ENCODE assay signal across 12 mouse cellular contexts in genomic region chr13:112204813-112205212, GRCm38 (mm10).
A peak's percentile ranks its signal among the peaks of the same experiment; 100 is the strongest.
DNase-seq lines count a peak whose midpoint lies in the region; ATAC-seq lines count a peak whose summit lies in the region.
"Had no signal": no experiment of that assay in that cellular context is flagged by ENCODE, and none has a peak within 500 bp of the region (broad histone marks: within the 10 kb centered on the region; RNA-seq: fewer than 3 reads in every experiment).

No protein-coding gene starts in this region.

- H3K4me3 ChIP-seq in embryonic facial prominence, embryonic 11.5 days (ENCODE audit: low read depth, low read length): no peak overlapping the region
- H3K4me3 ChIP-seq in embryonic facial prominence, embryonic 10.5 days: no peak overlapping the region
- no peak overlapping the region for H3K4me3 ChIP-seq in forebrain, embryonic 16.5 days (replicated peaks; ENCODE audit: low read length)
- no peak overlapping the region for H3K4me3 ChIP-seq in midbrain, embryonic 16.5 days (ENCODE audit: low read depth, low read length)
- H3K4me3 ChIP-seq: erythroblast, embryonic 14.5 days; heart, embryonic 13.5 days had no signal

- H3K9me3 ChIP-seq in embryonic facial prominence, embryonic 11.5 days (replicated peaks; ENCODE audit: control insufficient read depth, low read length): no peaks in the 10 kb centered on the region
- no peaks in the 10 kb centered on the region for H3K9me3 ChIP-seq in embryonic facial prominence, embryonic 10.5 days
- no peaks in the 10 kb centered on the region for H3K9me3 ChIP-seq in forebrain, embryonic 16.5 days (ENCODE audit: control insufficient read depth, low read length)
- H3K9me3 ChIP-seq in midbrain, embryonic 16.5 days (replicated peaks; ENCODE audit: control insufficient read depth, low read length, poor library complexity, severe bottlenecking): no peaks in the 10 kb centered on the region
- H3K9me3 ChIP-seq: heart, embryonic 13.5 days had no signal

- H3K4me1 ChIP-seq in embryonic facial prominence, embryonic 11.5 days (ENCODE audit: control insufficient read depth, insufficient read depth, low read length): no peaks in the 10 kb centered on the region
- H3K4me1 ChIP-seq in embryonic facial prominence, embryonic 10.5 days: peaks cover 11% of the 10 kb centered on the region
- H3K4me1 ChIP-seq in forebrain, embryonic 16.5 days (replicated peaks; ENCODE audit: control insufficient read depth, insufficient read depth, low read length): no peaks in the 10 kb centered on the region
- H3K4me1 ChIP-seq in midbrain, embryonic 16.5 days (ENCODE audit: control insufficient read depth, insufficient read depth, low read length): peaks cover 4% of the 10 kb centered on the region

- no peaks in the 10 kb centered on the region for H3K27me3 ChIP-seq in embryonic facial prominence, embryonic 11.5 days (ENCODE audit: control insufficient read depth, insufficient read depth, low read length)
- peaks cover 6% of the 10 kb centered on the region; the same call in 1 of the 2 replicates for H3K27me3 ChIP-seq in embryonic facial prominence, embryonic 10.5 days (replicated peaks; ENCODE audit: low read depth, poor library complexity, severe bottlenecking)
- no peaks in the 10 kb centered on the region for H3K27me3 ChIP-seq in forebrain, embryonic 16.5 days (replicated peaks; ENCODE audit: control insufficient read depth, insufficient read depth, low read length)
- no peaks in the 10 kb centered on the region for H3K27me3 ChIP-seq in midbrain, embryonic 16.5 days (ENCODE audit: control insufficient read depth, insufficient read depth, low read depth, low read length)
- H3K27me3 ChIP-seq: heart, embryonic 13.5 days had no signal

- no peak overlapping the region for H3K4me2 ChIP-seq in embryonic facial prominence, embryonic 11.5 days (ENCODE audit: low read depth, low read length)
- no peak overlapping the region for H3K4me2 ChIP-seq in forebrain, embryonic 16.5 days (ENCODE audit: low read length)
- no peak overlapping the region for H3K4me2 ChIP-seq in midbrain, embryonic 16.5 days (ENCODE audit: low read length)
- H3K4me2 ChIP-seq: heart, embryonic 13.5 days had no signal

- H3K9ac ChIP-seq in embryonic facial prominence, embryonic 11.5 days (replicated peaks; ENCODE audit: low read length): no peak overlapping the region
- no peak overlapping the region for H3K9ac ChIP-seq in forebrain, embryonic 16.5 days (replicated peaks; ENCODE audit: low read depth, low read length)
- no peak overlapping the region for H3K9ac ChIP-seq in midbrain, embryonic 16.5 days (ENCODE audit: low read depth, low read length)
- H3K9ac ChIP-seq: heart, embryonic 13.5 days had no signal

- H3K27ac ChIP-seq in embryonic facial prominence, embryonic 11.5 days (replicated peaks; ENCODE audit: low read depth, low read length): no peak overlapping the region
- no peak overlapping the region for H3K27ac ChIP-seq in embryonic facial prominence, embryonic 10.5 days (replicated peaks)
- H3K27ac ChIP-seq in forebrain, embryonic 16.5 days (ENCODE audit: low read length): no peak overlapping the region
- no peak overlapping the region for H3K27ac ChIP-seq in midbrain, embryonic 16.5 days (ENCODE audit: low read length)
- H3K27ac ChIP-seq: heart, embryonic 13.5 days; stomach, postnatal 0 days had no signal

- WGBS in embryonic facial prominence, embryonic 11.5 days: 62% methylated on average over 5 of the region's 5 CpGs
- WGBS in embryonic facial prominence, embryonic 10.5 days: 75% methylated on average over 5 of the region's 5 CpGs
- WGBS in forebrain, embryonic 16.5 days: 60% methylated on average over 5 of the region's 5 CpGs
- WGBS in midbrain, embryonic 16.5 days: 37% methylated on average over 5 of the region's 5 CpGs

- DNase-seq in embryonic facial prominence, embryonic 11.5 days (ENCODE audit: low spot score): peak; percentile 57
- DNase-seq in embryonic facial prominence, embryonic 10.5 days (ENCODE audit: low spot score): no peak
- DNase-seq in MN1 (ENCODE audit: low spot score): peak; percentile 26
- no peak for DNase-seq in kidney, postnatal 25 days
- DNase-seq: cerebellum, postnatal 25 days had no signal

- ATAC-seq in embryonic facial prominence, embryonic 11.5 days (replicated peaks; ENCODE audit: insufficient number of reproducible peaks, low FRiP score, low TSS enrichment, low read depth): 0 out of 2 replicates have a peak, but pooled peaks have one; percentile 34
- peak; percentile 85 for ATAC-seq in forebrain, embryonic 16.5 days
- peak; percentile 84 for ATAC-seq in midbrain, embryonic 16.5 days
- ATAC-seq in cerebellum, adult (ENCODE audit: insufficient number of reproducible peaks, low FRiP score, low TSS enrichment): no peak
- ATAC-seq in megakaryocyte, adult 5-6 weeks (ENCODE audit: poor library complexity, severe bottlenecking): no peak

- no peaks in the 10 kb centered on the region for H3K36me3 ChIP-seq in embryonic facial prominence, embryonic 11.5 days (replicated peaks; ENCODE audit: control insufficient read depth, insufficient read depth, low read depth, low read length)
- H3K36me3 ChIP-seq in embryonic facial prominence, embryonic 10.5 days (replicated peaks): no peaks in the 10 kb centered on the region
- no peaks in the 10 kb centered on the region for H3K36me3 ChIP-seq in forebrain, embryonic 16.5 days (ENCODE audit: control insufficient read depth, insufficient read depth)
- no peaks in the 10 kb centered on the region for H3K36me3 ChIP-seq in midbrain, embryonic 16.5 days (ENCODE audit: control insufficient read depth, insufficient read depth, low read length)
- H3K36me3 ChIP-seq: heart, embryonic 13.5 days had no signal

Comparison
In these comparisons a context has a peak if more than half of its experiments do, and no peak if none do; other contexts are left out.
1. DNase-seq: peak in embryonic facial prominence, embryonic 11.5 days (single experiment) and MN1 (single experiment); none in embryonic facial prominence, embryonic 10.5 days (single experiment) and kidney, postnatal 25 days (0 of 2).
2. ATAC-seq: peak in embryonic facial prominence, embryonic 11.5 days (single experiment), forebrain, embryonic 16.5 days (single experiment) and midbrain, embryonic 16.5 days (single experiment); none in cerebellum, adult (single experiment) and megakaryocyte, adult 5-6 weeks (single experiment).